Mouse (Mus musculus): ENCODE data around the gene Rad23b. TPM values are rescaled to one million over a fixed set of nuclear protein-coding genes. Genes with fewer than 3 reads are reported as not detected.
"Not testable (repeated sequence)": the region's sequence is repeated elsewhere in the genome, so short reads cannot be mapped to it uniquely, and the experiment has no call there.

Gene Rad23b
- polyA plus RNA-seq (2015; fragmentation: Nextera tagmentation; extraction: Ambion mirVana): 86.2 and 92.6 TPM in 2 replicates

GRCm38 (mm10) chr4:55349452-55350218 lies at the start of gene Rad23b:
Gene Rad23b, plus strand, starts transcription at chr4:55350043.
- Histone ChIP-seq H3K36me3 (no peaks in the 10 kb centered on the region), H3K4me1 (replicated peaks) (peaks cover 39% of the 10 kb centered on the region), H3K9ac (peak within 1 kb of the TSS; percentile 96), H3K27ac (peak within 1 kb of the TSS; percentile 97), H3K9me3 (no peaks in the 10 kb centered on the region), H3K27me3 (no peaks in the 10 kb centered on the region), H3K4me2 (peak within 1 kb of the TSS; percentile 81), H3K4me3 (peak within 1 kb of the TSS; percentile 98)
- peak; percentile 99 for ATAC-seq (ENCODE audit: low FRiP score)
- WGBS: under 1% methylated on average over 77 of the region's 77 CpGs

- Histone ChIP-seq H3K9ac (no peak overlapping the region), H3K9me3 (peaks cover 9% of the 10 kb centered on the region), H3K36me3 (no peaks in the 10 kb centered on the region), H3K4me3 (no peak overlapping the region), H3K4me1 (replicated peaks) (no peaks in the 10 kb centered on the region), H3K4me2 (no peak overlapping the region), H3K27ac (no peak overlapping the region), H3K27me3 (0 out of 2 replicates have a peak, but pooled peaks cover 3% of the 10 kb centered on the region)
- WGBS: 83% methylated on average over 5 of the region's 5 CpGs
- no peak for ATAC-seq (ENCODE audit: low FRiP score)
Observed at GRCm38 (mm10) chr4:55304121-55304520, 45.7 kb upstream of the Rad23b start.

- H3K4me1 ChIP-seq (replicated peaks): no peaks in the 10 kb centered on the region
- H3K4me3 ChIP-seq: no peak overlapping the region
- no peaks in the 10 kb centered on the region for H3K27me3 ChIP-seq
- H3K9ac ChIP-seq: no peak overlapping the region
- H3K27ac ChIP-seq: no peak overlapping the region
- no peak for ATAC-seq (ENCODE audit: low FRiP score)
- H3K4me2 ChIP-seq: no peak overlapping the region
- WGBS: 66% methylated on average over 4 of the region's 4 CpGs
- H3K36me3 ChIP-seq: no peaks in the 10 kb centered on the region
- H3K9me3 ChIP-seq: peaks cover 9% of the 10 kb centered on the region
Observed at GRCm38 (mm10) chr4:55306636-55307035, 43.2 kb upstream of the Rad23b start.

- no peak for ATAC-seq (ENCODE audit: low FRiP score)
- Histone ChIP-seq H3K27me3 (no peaks in the 10 kb centered on the region), H3K36me3 (no peaks in the 10 kb centered on the region), H3K9ac (no peak overlapping the region), H3K4me1 (replicated peaks) (0 out of 2 replicates have a peak, but pooled peaks cover 4% of the 10 kb centered on the region), H3K27ac (no peak overlapping the region), H3K4me2 (no peak overlapping the region), H3K9me3 (no peaks in the 10 kb centered on the region), H3K4me3 (no peak overlapping the region)
- 48% methylated on average over 4 of the region's 4 CpGs for WGBS
Observed at GRCm38 (mm10) chr4:55316726-55317125, 33.1 kb upstream of the Rad23b start.

GRCm38 (mm10) chr4:55318350-55318749 lies 31.5 kb upstream of the Rad23b start:
- not testable (repeated sequence) for H3K4me3 ChIP-seq; ATAC-seq (ENCODE audit: low FRiP score); H3K27ac ChIP-seq; H3K4me1 ChIP-seq (replicated peaks); H3K36me3 ChIP-seq; H3K9me3 ChIP-seq; H3K27me3 ChIP-seq; H3K9ac ChIP-seq; H3K4me2 ChIP-seq
- WGBS: 94% methylated on average over 9 of the region's 9 CpGs

- Histone ChIP-seq H3K4me3 (no peak overlapping the region), H3K9me3 (no peaks in the 10 kb centered on the region), H3K9ac (no peak overlapping the region), H3K4me2 (no peak overlapping the region), H3K27me3 (no peaks in the 10 kb centered on the region), H3K27ac (no peak overlapping the region), H3K36me3 (no peaks in the 10 kb centered on the region), H3K4me1 (replicated peaks) (no peaks in the 10 kb centered on the region)
- WGBS: 67% methylated on average over 4 of the region's 4 CpGs
- ATAC-seq (ENCODE audit: low FRiP score): no peak
Observed at GRCm38 (mm10) chr4:55325786-55326518, 23.9 kb upstream of the Rad23b start.

GRCm38 (mm10) chr4:55327508-55327907 lies 22.3 kb upstream of the Rad23b start:
- Histone ChIP-seq H3K9ac (no peak overlapping the region), H3K4me2 (no peak overlapping the region)
- no peak for ATAC-seq (ENCODE audit: low FRiP score)

GRCm38 (mm10) chr4:55328471-55328870 lies 21.4 kb upstream of the Rad23b start:
- H3K9ac ChIP-seq: no peak overlapping the region
- no peak overlapping the region for H3K27ac ChIP-seq
- H3K9me3 ChIP-seq: no peaks in the 10 kb centered on the region
- H3K27me3 ChIP-seq: no peaks in the 10 kb centered on the region
- no peak overlapping the region for H3K4me2 ChIP-seq
- H3K4me3 ChIP-seq: no peak overlapping the region
- ATAC-seq (ENCODE audit: low FRiP score): no peak
- WGBS: 93% methylated on average over 11 of the region's 11 CpGs
- no peaks in the 10 kb centered on the region for H3K36me3 ChIP-seq
- H3K4me1 ChIP-seq (replicated peaks): no peaks in the 10 kb centered on the region

More at GRCm38 (mm10) chr4:55327508-55327907, 22.3 kb upstream of the Rad23b start:
- H3K27me3 ChIP-seq: no peaks in the 10 kb centered on the region
- H3K4me1 ChIP-seq (replicated peaks): no peaks in the 10 kb centered on the region
- no peaks in the 10 kb centered on the region for H3K36me3 ChIP-seq
- no peaks in the 10 kb centered on the region for H3K9me3 ChIP-seq
- WGBS: 82% methylated on average over 4 of the region's 4 CpGs
- no peak overlapping the region for H3K27ac ChIP-seq
- no peak overlapping the region for H3K4me3 ChIP-seq

- H3K4me2 ChIP-seq; H3K4me3 ChIP-seq; ATAC-seq (ENCODE audit: low FRiP score); H3K4me1 ChIP-seq (replicated peaks); H3K9ac ChIP-seq; H3K27me3 ChIP-seq; H3K36me3 ChIP-seq; H3K9me3 ChIP-seq; H3K27ac ChIP-seq: not testable (repeated sequence)
- 93% methylated on average over 7 of the region's 7 CpGs for WGBS
Observed at GRCm38 (mm10) chr4:55328928-55329327, 20.9 kb upstream of the Rad23b start.

- Histone ChIP-seq H3K4me3 (no peak overlapping the region), H3K27ac (no peak overlapping the region), H3K4me2 (no peak overlapping the region), H3K27me3 (no peaks in the 10 kb centered on the region), H3K9ac (no peak overlapping the region), H3K36me3 (no peaks in the 10 kb centered on the region), H3K4me1 (replicated peaks) (no peaks in the 10 kb centered on the region), H3K9me3 (no peaks in the 10 kb centered on the region)
- 81% methylated on average over 8 of the region's 8 CpGs for WGBS
- no peak for ATAC-seq (ENCODE audit: low FRiP score)
Observed at GRCm38 (mm10) chr4:55329621-55330346, 20.1 kb upstream of the Rad23b start.

- Histone ChIP-seq H3K4me2 (no peak overlapping the region), H3K4me3 (no peak overlapping the region), H3K9ac (no peak overlapping the region), H3K9me3 (no peaks in the 10 kb centered on the region), H3K4me1 (replicated peaks) (no peaks in the 10 kb centered on the region), H3K27me3 (no peaks in the 10 kb centered on the region), H3K36me3 (no peaks in the 10 kb centered on the region), H3K27ac (no peak overlapping the region)
- ATAC-seq (ENCODE audit: low FRiP score): no peak
- 88% methylated on average over 5 of the region's 5 CpGs for WGBS
Observed at GRCm38 (mm10) chr4:55335030-55335770, 14.6 kb upstream of the Rad23b start.

GRCm38 (mm10) chr4:55338905-55339304 lies 10.9 kb upstream of the Rad23b start:
- H3K9ac ChIP-seq: no peak overlapping the region
- H3K9me3 ChIP-seq: no peaks in the 10 kb centered on the region
- no peak for ATAC-seq (ENCODE audit: low FRiP score)
- no peaks in the 10 kb centered on the region for H3K4me1 ChIP-seq (replicated peaks)
- no peak overlapping the region for H3K4me2 ChIP-seq
- no peak overlapping the region for H3K4me3 ChIP-seq
- 79% methylated on average over 1 of the region's 1 CpGs for WGBS
- H3K36me3 ChIP-seq: no peaks in the 10 kb centered on the region
- H3K27me3 ChIP-seq: no peaks in the 10 kb centered on the region
- H3K27ac ChIP-seq: no peak overlapping the region
